Mouse (Mus musculus) cerebellum, adult 18-20 months (tissue): ENCODE results near the gene Olfr1358.
"Not testable (repeated sequence)": the region's sequence is repeated elsewhere in the genome, so short reads cannot be mapped to it uniquely, and the experiment has no call there.

ENCODE experiments used
- DNase-seq, 2 experiments: peaks; one replicate each; pipeline ENCODE4 v3.0.0; 2021

Gene Olfr1358

GRCm38 (mm10) chr10:78517128-78517527, at the start of gene Olfr1358:
Gene Olfr1358 (plus strand): TSS chr10:78517428.
- DNase-seq = no peak

- no peak for DNase-seq
These were observed 49.4 kb upstream of the Olfr1358 start for GRCm38 (mm10) chr10:78467761-78468310.

- DNase-seq = no peak
These were observed 46.5 kb upstream of the Olfr1358 start for GRCm38 (mm10) chr10:78470582-78471313.

GRCm38 (mm10) chr10:78472046-78472445, 45.2 kb upstream of the Olfr1358 start:
- DNase-seq = no peak

- DNase-seq = no peak
These were observed 43.8 kb upstream of the Olfr1358 start for GRCm38 (mm10) chr10:78473434-78473833.

GRCm38 (mm10) chr10:78474759-78475158, 42.5 kb upstream of the Olfr1358 start:
- DNase-seq = no peak

- DNase-seq = no peak
These were observed 40.4 kb upstream of the Olfr1358 start for GRCm38 (mm10) chr10:78476821-78477220.

- no peak for DNase-seq
These were observed 36.0 kb upstream of the Olfr1358 start for GRCm38 (mm10) chr10:78480954-78481927.

- DNase-seq = peak; percentile 55 to 60
These were observed 35.2 kb upstream of the Olfr1358 start for GRCm38 (mm10) chr10:78481928-78482499.

- DNase-seq = not testable (repeated sequence)
These were observed 31.9 kb upstream of the Olfr1358 start for GRCm38 (mm10) chr10:78485369-78485768.

- no peak for DNase-seq
These were observed 30.4 kb upstream of the Olfr1358 start for GRCm38 (mm10) chr10:78486871-78487270.

GRCm38 (mm10) chr10:78487431-78488086, 29.7 kb upstream of the Olfr1358 start:
- DNase-seq = peak; percentile 81 to 86

GRCm38 (mm10) chr10:78502986-78503733, 14.1 kb upstream of the Olfr1358 start:
- no peak for DNase-seq

GRCm38 (mm10) chr10:78519792-78520191, 2.6 kb downstream of the Olfr1358 start:
- DNase-seq = no peak

GRCm38 (mm10) chr10:78520260-78521005, 3.2 kb downstream of the Olfr1358 start:
- peak; percentile 20 to 24 for DNase-seq

GRCm38 (mm10) chr10:78525071-78525470, 7.8 kb downstream of the Olfr1358 start:
- not testable (repeated sequence) for DNase-seq

GRCm38 (mm10) chr10:78525511-78525910, 8.3 kb downstream of the Olfr1358 start:
- DNase-seq = no peak

- DNase-seq = peak; percentile 45 to 64
These were observed 23.7 kb downstream of the Olfr1358 start for GRCm38 (mm10) chr10:78540943-78541342.

GRCm38 (mm10) chr10:78565070-78565469, 47.8 kb downstream of the Olfr1358 start:
- no peak for DNase-seq

GRCm38 (mm10) chr10:78569191-78569590, 52.0 kb downstream of the Olfr1358 start:
- DNase-seq = no peak

GRCm38 (mm10) chr10:78569686-78570085, 52.5 kb downstream of the Olfr1358 start:
- no peak for DNase-seq
